Comparison of ENCODE assay signal across 8 mouse cellular contexts in genomic region chr17:35050126-35050750, GRCm38 (mm10). TPM values are rescaled to one million over a fixed set of nuclear protein-coding genes. Genes with fewer than 3 reads are reported as not detected.
A peak's percentile ranks its signal among the peaks of the same experiment; 100 is the strongest.
DNase-seq lines count a peak whose midpoint lies in the region; ATAC-seq lines count a peak whose summit lies in the region.

No protein-coding gene starts in this region.

- H3K36me3 ChIP-seq in embryonic facial prominence, embryonic 11.5 days (replicated peaks; ENCODE audit: control insufficient read depth, insufficient read depth, low read depth, low read length), result peaks cover 8% of the 10 kb centered on the region
- H3K36me3 ChIP-seq in heart, embryonic 10.5 days, result peaks cover 34% of the 10 kb centered on the region
- H3K36me3 ChIP-seq in kidney, embryonic 14.5 days (ENCODE audit: control insufficient read depth, insufficient read depth, low read length), result peaks cover 28% of the 10 kb centered on the region

- no peaks in the 10 kb centered on the region for H3K9me3 ChIP-seq in embryonic facial prominence, embryonic 11.5 days (replicated peaks; ENCODE audit: control insufficient read depth, low read length)
- no peaks in the 10 kb centered on the region for H3K9me3 ChIP-seq in heart, embryonic 10.5 days
- H3K9me3 ChIP-seq in kidney, embryonic 14.5 days (ENCODE audit: control insufficient read depth, low read length), result no peaks in the 10 kb centered on the region

- peak overlapping the region; percentile 89 for H3K4me2 ChIP-seq in embryonic facial prominence, embryonic 11.5 days (ENCODE audit: low read depth, low read length)
- H3K4me2 ChIP-seq in kidney, embryonic 14.5 days (replicated peaks; ENCODE audit: low read depth, low read length), result peak overlapping the region; percentile 60

- no peaks in the 10 kb centered on the region for H3K27me3 ChIP-seq in embryonic facial prominence, embryonic 11.5 days (ENCODE audit: control insufficient read depth, insufficient read depth, low read length)
- no peaks in the 10 kb centered on the region for H3K27me3 ChIP-seq in heart, embryonic 10.5 days (ENCODE audit: insufficient read depth, poor library complexity, severe bottlenecking)
- H3K27me3 ChIP-seq in kidney, embryonic 14.5 days (ENCODE audit: control insufficient read depth, insufficient read depth, low read length), result no peaks in the 10 kb centered on the region

- 0 out of 2 replicates have a peak, but pooled peaks have one; percentile 22 for ATAC-seq in embryonic facial prominence, embryonic 11.5 days (replicated peaks; ENCODE audit: insufficient number of reproducible peaks, low FRiP score, low TSS enrichment, low read depth)
- ATAC-seq in kidney, embryonic 14.5 days (ENCODE audit: low FRiP score, low TSS enrichment), result peak; percentile 30

- peak overlapping the region; percentile 71 for H3K4me3 ChIP-seq in embryonic facial prominence, embryonic 11.5 days (ENCODE audit: low read depth, low read length)
- peak overlapping the region; percentile 80 for H3K4me3 ChIP-seq in heart, embryonic 10.5 days
- H3K4me3 ChIP-seq in kidney, embryonic 14.5 days (ENCODE audit: low read length), result peak overlapping the region; percentile 61

- peaks cover 2% of the 10 kb centered on the region for H3K4me1 ChIP-seq in embryonic facial prominence, embryonic 11.5 days (ENCODE audit: control insufficient read depth, insufficient read depth, low read length)
- H3K4me1 ChIP-seq in heart, embryonic 10.5 days, result peaks cover 66% of the 10 kb centered on the region
- H3K4me1 ChIP-seq in kidney, embryonic 14.5 days (ENCODE audit: control insufficient read depth, insufficient read depth, low read length), result peaks cover 32% of the 10 kb centered on the region

- peak overlapping the region; percentile 93 for H3K9ac ChIP-seq in embryonic facial prominence, embryonic 11.5 days (replicated peaks; ENCODE audit: low read length)
- H3K9ac ChIP-seq in kidney, embryonic 14.5 days (ENCODE audit: low read depth, low read length), result peak overlapping the region; percentile 80

- H3K27ac ChIP-seq in embryonic facial prominence, embryonic 11.5 days (replicated peaks; ENCODE audit: low read depth, low read length), result peak overlapping the region; percentile 97
- H3K27ac ChIP-seq in heart, embryonic 10.5 days, result peak overlapping the region; percentile 98
- peak overlapping the region; percentile 100 for H3K27ac ChIP-seq in kidney, embryonic 14.5 days (ENCODE audit: low read depth, low read length)

- WGBS in embryonic facial prominence, embryonic 11.5 days, result under 1% methylated on average over 27 of the region's 27 CpGs
- under 1% methylated on average over 27 of the region's 27 CpGs for WGBS in heart, embryonic 10.5 days
- WGBS in kidney, embryonic 14.5 days, result 0% methylated on average over 27 of the region's 27 CpGs

- DNase-seq in right cerebral cortex, postnatal 14 days, result peak; percentile 47
- no peak for DNase-seq in right cerebral cortex, postnatal 25 days
- peak; percentile 79 for DNase-seq in embryonic facial prominence, embryonic 11.5 days (ENCODE audit: low spot score)
- peak; percentile 90 for DNase-seq in heart, embryonic 10.5 days (ENCODE audit: low spot score)
- peak; percentile 87 for DNase-seq in lung, postnatal 25 days (ENCODE audit: low spot score)
- peak; percentile 68 for DNase-seq in retina, embryonic 14.5 days (ENCODE audit: low spot score)
- peak; percentile 85 for DNase-seq in yolk sac, embryonic 10.5 days (ENCODE audit: low spot score)

RNA-seq across cellular contexts. Expression of gene Clic1, which starts 0.5 kb away (rescaled TPM):
- polyA plus RNA-seq in embryonic facial prominence, embryonic 11.5 days (2014; fragmentation: Nextera tagmentation; extraction: Ambion mirVana), result 73.9 and 84.2 TPM in 2 replicates
- 374 and 380 TPM in 2 replicates for polyA plus RNA-seq in heart, embryonic 10.5 days (2016; fragmentation: Nextera tagmentation; extraction: Ambion mirVana)
- polyA plus RNA-seq in kidney, embryonic 14.5 days (2014; fragmentation: Nextera tagmentation; extraction: Ambion mirVana), result 72.1 and 172 TPM in 2 replicates

RNA-seq across cellular contexts. Expression of gene Msh5, which starts 3.7 kb away (rescaled TPM):
- polyA plus RNA-seq in embryonic facial prominence, embryonic 11.5 days (2014; fragmentation: Nextera tagmentation; extraction: Ambion mirVana), result 3.0 and 3.2 TPM in 2 replicates
- polyA plus RNA-seq in heart, embryonic 10.5 days (2016; fragmentation: Nextera tagmentation; extraction: Ambion mirVana), result 3.9 and 5.4 TPM in 2 replicates
- 4.9 and 5.9 TPM in 2 replicates for polyA plus RNA-seq in kidney, embryonic 14.5 days (2014; fragmentation: Nextera tagmentation; extraction: Ambion mirVana)

RNA-seq across cellular contexts. Expression of gene Ddah2, which starts 8.6 kb away (rescaled TPM):
- polyA plus RNA-seq in embryonic facial prominence, embryonic 11.5 days (2014; fragmentation: Nextera tagmentation; extraction: Ambion mirVana), result 543 and 586 TPM in 2 replicates
- polyA plus RNA-seq in heart, embryonic 10.5 days (2016; fragmentation: Nextera tagmentation; extraction: Ambion mirVana), result 192 and 290 TPM in 2 replicates
- polyA plus RNA-seq in kidney, embryonic 14.5 days (2014; fragmentation: Nextera tagmentation; extraction: Ambion mirVana), result 355 and 422 TPM in 2 replicates

RNA-seq across cellular contexts. Expression of gene Ly6g6c, which starts 14.9 kb away (rescaled TPM):
- polyA plus RNA-seq in embryonic facial prominence, embryonic 11.5 days (2014; fragmentation: Nextera tagmentation; extraction: Ambion mirVana), result 0.33 TPM in 1 of 2 replicates, not detected in the other
- not detected in 2 replicates for polyA plus RNA-seq in heart, embryonic 10.5 days (2016; fragmentation: Nextera tagmentation; extraction: Ambion mirVana)
- polyA plus RNA-seq in kidney, embryonic 14.5 days (2014; fragmentation: Nextera tagmentation; extraction: Ambion mirVana), result 0.20 and 0.30 TPM in 2 replicates

RNA-seq across cellular contexts. Expression of gene Mpig6b, which starts 15.7 kb away (rescaled TPM):
- 0.74 and 1.2 TPM in 2 replicates for polyA plus RNA-seq in embryonic facial prominence, embryonic 11.5 days (2014; fragmentation: Nextera tagmentation; extraction: Ambion mirVana)
- 0.63 and 1.0 TPM in 2 replicates for polyA plus RNA-seq in heart, embryonic 10.5 days (2016; fragmentation: Nextera tagmentation; extraction: Ambion mirVana)
- polyA plus RNA-seq in kidney, embryonic 14.5 days (2014; fragmentation: Nextera tagmentation; extraction: Ambion mirVana), result 0.36 and 0.46 TPM in 2 replicates
